Mouse (Mus musculus): ENCODE measurements around the gene Olfr533.
A peak's percentile ranks its signal among the peaks of the same experiment; 100 is the strongest.
"Not testable (repeated sequence)": the region's sequence is repeated elsewhere in the genome, so short reads cannot be mapped to it uniquely, and the experiment has no call there.

The Olfr533 gene

DNA sequence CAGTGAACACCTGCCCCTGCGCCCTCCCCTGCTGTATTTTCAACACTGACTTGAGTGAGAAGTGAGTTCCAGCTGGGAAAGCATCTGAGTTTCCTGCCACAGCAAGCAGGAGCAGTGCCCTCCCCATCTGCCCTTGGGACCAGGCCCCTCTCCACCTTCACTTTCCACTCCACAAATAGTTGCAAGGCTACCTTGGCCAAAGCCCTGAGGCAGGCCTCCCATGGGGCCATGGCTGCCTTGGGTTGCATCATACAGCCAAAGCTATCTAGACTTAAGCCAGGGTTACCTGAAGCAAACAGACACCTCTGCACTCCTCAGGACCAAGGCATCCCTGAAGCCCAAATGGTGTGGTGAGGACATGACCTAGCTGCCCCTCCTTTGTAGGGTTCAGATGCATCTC lies at the start of gene Olfr533:
Gene Olfr533, plus strand, starts transcription at position 301 of the 400 bp plus-strand sequence.
- DNase-seq (ENCODE audit: extremely low spot score, low read depth, low spot score) = not testable (repeated sequence)

DNA sequence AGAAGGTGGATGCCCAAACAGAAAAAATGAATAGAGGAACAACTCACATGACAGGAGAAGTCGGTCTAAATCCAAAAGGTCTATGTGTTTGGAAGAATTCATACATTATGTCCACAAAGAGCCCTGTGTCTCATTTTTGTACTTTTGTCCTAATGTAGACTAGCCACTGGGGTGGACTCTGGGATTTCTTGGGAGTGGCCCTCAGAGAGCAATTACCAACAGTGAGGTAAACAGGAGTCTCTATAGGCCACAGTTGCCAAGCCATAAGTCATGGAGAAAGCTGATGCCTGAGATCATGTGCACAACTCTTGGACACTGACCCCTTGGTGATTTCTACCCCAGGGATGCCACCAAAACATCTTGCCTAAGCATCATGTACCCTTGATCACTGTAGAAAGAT lies 41.6 kb upstream of the Olfr533 start, which contains the start of gene Olfr532:
Gene Olfr532, minus strand, starts transcription at position 101 of the 400 bp plus-strand sequence.
- no peak for DNase-seq (ENCODE audit: extremely low spot score, low read depth, low spot score)

DNA sequence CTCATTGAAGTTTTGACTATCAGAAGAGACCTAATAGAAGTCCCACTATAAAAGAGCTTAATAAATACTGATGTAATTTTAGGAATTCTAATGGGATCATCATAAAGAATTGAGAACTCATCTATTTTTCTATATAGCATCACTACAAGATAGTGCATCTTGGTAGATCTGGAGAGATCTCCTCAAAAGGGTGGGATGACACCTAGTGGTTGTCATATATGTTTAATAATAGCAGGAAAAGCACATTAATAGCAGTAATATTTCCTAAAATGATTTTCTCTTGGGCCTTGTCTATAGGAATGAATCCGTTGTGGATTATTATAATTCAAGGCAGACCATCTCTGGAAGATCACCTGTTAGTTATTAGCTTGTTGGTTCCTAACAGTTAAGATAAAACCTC lies 20.0 kb upstream of the Olfr533 start:
- DNase-seq (ENCODE audit: extremely low spot score, low read depth, low spot score) = no peak

DNA sequence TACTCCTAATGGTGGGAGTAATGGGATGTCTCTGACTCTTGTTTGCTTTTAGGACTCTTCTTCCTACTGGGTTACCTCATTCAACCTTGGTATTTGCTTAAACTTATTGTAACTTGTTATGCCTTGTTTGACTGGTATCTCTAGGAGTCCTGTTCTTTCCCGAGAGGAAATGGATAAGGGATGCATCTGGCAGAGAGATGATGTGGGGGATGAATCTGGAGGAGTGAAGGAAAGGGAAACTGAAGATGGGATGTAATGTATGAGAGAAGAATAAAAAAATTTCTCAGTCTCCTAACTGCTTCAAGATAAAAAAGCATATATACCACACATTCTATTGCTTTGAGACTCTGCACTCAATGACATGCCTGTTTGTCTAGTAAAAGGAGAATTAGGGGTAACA lies 14.7 kb downstream of the Olfr533 start:
- no peak for DNase-seq (ENCODE audit: extremely low spot score, low read depth, low spot score)

DNA sequence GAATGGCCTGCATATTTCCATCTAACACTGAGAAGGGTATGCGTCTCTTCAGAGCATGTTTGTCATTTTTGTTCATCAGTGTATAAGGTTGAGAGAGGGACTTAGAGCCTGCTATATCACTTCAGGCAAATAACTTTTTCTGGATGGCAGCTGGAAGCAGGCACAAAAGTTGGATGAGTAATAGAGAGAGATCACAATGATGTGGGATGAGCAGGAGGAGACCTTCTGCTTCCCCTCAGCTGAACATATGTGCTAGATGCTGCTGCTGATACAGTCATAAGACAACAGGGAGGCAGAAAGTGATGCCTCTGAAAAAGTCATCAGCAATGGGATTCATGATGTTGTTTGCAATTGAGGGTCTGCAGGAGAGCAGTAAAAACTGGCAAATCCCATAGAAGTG lies 15.6 kb downstream of the Olfr533 start:
- DNase-seq (ENCODE audit: extremely low spot score, low read depth, low spot score) = no peak

DNA sequence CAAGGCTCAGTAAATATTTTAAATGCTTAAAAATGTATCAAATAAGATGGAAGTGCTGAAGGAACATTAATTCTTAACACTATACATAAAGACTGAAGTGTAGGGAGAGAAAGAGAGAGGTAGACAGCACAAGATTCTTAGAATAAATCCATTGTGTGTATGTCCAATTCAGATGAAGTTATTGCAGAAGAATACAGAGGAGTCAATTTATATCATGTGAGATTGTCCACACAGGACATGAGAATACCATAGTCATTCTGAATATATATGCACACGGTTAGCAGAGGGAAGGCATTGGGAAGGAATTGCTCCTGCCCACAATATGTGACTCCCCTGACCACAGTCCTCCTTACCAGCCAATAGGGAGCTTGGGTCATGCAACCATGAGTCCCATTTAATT lies 20.7 kb downstream of the Olfr533 start, which contains the start of gene Olfr535:
Gene Olfr535, plus strand, starts transcription at position 301 of the 400 bp plus-strand sequence.
- DNase-seq (ENCODE audit: extremely low spot score, low read depth, low spot score) = no peak

DNA sequence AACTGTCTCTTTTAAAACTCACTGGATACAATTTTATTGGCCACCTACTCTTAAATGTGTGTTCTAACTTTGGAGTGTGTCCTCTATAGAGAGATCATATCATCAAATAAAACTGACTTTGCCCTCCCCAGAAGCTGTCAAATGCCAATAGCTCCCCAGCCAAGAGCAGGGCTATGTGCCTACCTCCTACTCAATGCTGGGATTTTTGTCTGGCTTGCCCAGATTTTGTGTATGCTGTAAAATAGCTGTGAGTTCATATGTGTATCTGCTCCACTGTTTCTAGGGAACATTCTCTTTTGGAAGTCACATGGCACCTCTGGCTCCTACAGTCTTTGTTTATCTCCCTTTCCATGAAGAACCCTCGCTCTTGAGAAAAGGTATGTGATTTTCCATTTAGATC lies 25.8 kb downstream of the Olfr533 start:
- DNase-seq (ENCODE audit: extremely low spot score, low read depth, low spot score) = no peak

DNA sequence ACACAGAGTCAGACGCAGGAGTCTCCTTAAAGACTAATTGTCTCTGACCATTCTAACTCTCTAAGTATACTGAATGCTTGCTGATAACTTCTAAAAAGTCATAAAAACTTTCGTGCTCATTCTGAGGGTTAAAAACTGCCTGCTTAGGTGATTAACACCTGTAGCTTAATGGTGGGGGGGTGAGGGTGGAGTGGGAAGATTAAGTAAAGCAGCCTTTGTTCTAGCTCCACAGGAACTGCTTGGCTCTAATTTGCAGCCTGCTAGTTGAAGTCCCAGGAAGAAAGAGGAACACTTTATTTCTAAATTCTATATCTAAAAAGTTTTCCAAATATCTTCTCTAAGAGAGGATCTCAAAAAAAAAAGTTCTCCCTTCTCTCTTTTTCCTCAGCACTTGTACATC lies 31.1 kb downstream of the Olfr533 start:
- no peak for DNase-seq (ENCODE audit: extremely low spot score, low read depth, low spot score)

DNA sequence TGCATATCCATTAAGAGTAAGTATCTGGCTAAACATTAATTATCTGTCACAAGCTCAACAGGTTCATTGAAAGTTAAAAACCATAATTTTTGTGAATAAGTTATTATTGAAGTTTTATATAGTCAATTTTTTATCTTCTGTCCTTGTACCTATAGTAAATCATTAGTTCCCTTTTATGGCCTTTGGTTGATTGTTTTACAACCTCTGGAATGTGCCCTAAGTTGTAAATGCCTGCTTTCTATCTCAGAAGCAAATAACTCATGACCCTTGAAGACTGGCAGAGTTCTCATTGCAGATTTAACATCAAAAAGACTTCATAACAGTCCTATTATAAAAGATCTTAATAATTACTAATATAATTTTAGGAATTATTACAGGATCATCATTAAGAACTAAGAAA lies 31.5 kb downstream of the Olfr533 start:
- DNase-seq (ENCODE audit: extremely low spot score, low read depth, low spot score) = peak; percentile 16

DNA sequence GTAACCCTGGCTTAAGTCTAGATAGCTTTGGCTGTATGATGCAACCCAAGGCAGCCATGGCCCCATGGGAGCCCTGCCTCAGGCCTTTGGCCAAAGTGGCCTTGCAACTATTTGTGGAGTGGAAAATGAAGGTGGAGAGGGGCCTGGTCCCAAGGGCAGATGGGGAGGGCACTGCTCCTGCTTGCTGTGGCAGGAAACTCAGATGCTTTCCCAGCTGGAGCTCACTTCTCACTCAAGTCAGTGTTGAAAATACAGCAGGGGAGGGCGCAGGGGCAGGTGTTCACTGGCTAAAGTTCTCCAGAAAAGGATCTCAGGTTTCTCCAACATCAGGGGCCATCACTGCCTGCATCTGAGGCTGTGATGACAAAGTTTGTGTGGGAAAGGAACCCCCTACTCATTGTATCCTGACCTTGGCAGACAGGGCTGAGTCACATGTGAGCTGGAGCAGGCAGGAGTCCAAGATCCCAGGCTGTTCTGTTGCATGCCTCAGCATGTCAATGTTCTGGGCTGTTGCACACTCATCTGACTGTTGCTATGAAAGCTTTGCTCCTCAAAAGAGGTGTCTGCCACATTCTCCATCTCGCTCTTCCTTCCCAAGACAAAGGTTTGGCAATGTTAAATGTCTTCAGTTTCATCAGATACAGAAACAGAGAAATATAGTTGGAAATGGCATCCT lies 44.3 kb downstream of the Olfr533 start, which contains the start of gene Olfr536:
Gene Olfr536, minus strand, starts transcription at position 51 of the 676 bp plus-strand sequence.
- not testable (repeated sequence) for DNase-seq (ENCODE audit: extremely low spot score, low read depth, low spot score)

All from hindlimb bud, embryonic 11.5 days (tissue).